Mouse (Mus musculus) heart, embryonic 10.5 days (tissue): ENCODE measurements at regions not wholly inside any gene's neighbourhood (a gene's known extent, or its start where the extent isn't known, plus 50 kb on each side); places are given as distances from the start of the nearest gene placed in this dataset.

Experiments used
- DNase-seq: peaks from one replicate; pipeline ENCODE4 v3.0.0-alpha.2; 2017; ENCODE audit warnings: low spot score
- H3K27ac ChIP-seq: fragments of 300-500 bp; sonication (generic); 2 replicates; pipeline ENCODE4 v1.5.1; 2016; ENCODE audit warnings: mild to moderate bottlenecking
- H3K27me3 ChIP-seq: fragments of 300-500 bp; sonication (generic); 2 replicates; pipeline ENCODE4 v1.6.1; 2016; ENCODE audit warnings: mild to moderate bottlenecking; ENCODE audit not compliant: poor library complexity, insufficient read depth, severe bottlenecking
- H3K36me3 ChIP-seq: fragments of 300-500 bp; sonication (generic); 2 replicates; pipeline ENCODE4 v1.6.1; 2016; ENCODE audit warnings: mild to moderate bottlenecking, moderate library complexity
- H3K4me1 ChIP-seq: fragments of 300-500 bp; sonication (generic); 2 replicates; pipeline ENCODE4 v1.6.1; 2016; ENCODE audit warnings: mild to moderate bottlenecking
- H3K4me3 ChIP-seq: fragments of 300-500 bp; sonication (generic); 2 replicates; pipeline ENCODE4 v1.5.1; 2016; ENCODE audit warnings: mild to moderate bottlenecking, moderate library complexity
- H3K9me3 ChIP-seq: fragments of 300-500 bp; sonication (generic); 2 replicates; pipeline ENCODE4 v1.6.1; 2016; ENCODE audit warnings: mild to moderate bottlenecking, moderate library complexity
- WGBS: fragments of 180-500 bp; shearing (Covaris S2); methylation state at CpG from one replicate; pipeline ENCODE4 v1.1.7; 2016; 5-methylcytosine and 5-hydroxymethylcytosine counted together

- no peak overlapping the region for H3K27ac ChIP-seq
- H3K4me1 ChIP-seq: peaks cover 16% of the 10 kb centered on the region; the same call in 1 of the 2 replicates
- no peaks in the 10 kb centered on the region for H3K27me3 ChIP-seq
- WGBS: 79% methylated on average over 9 of the region's 9 CpGs
- no peak overlapping the region for H3K4me3 ChIP-seq
- H3K36me3 ChIP-seq: no peaks in the 10 kb centered on the region
- no peaks in the 10 kb centered on the region for H3K9me3 ChIP-seq
- no peak for DNase-seq
Observed at GRCm38 (mm10) chr5:74121861-74122630, 53.8 kb upstream of the Usp46 start.

GRCm38 (mm10) chr5:74126015-74126896, 58.0 kb upstream of the Usp46 start:
- H3K4me1 ChIP-seq: peaks cover 16% of the 10 kb centered on the region; the same call in 1 of the 2 replicates
- WGBS: 52% methylated on average over 32 of the region's 32 CpGs
- H3K9me3 ChIP-seq: no peaks in the 10 kb centered on the region
- peak overlapping the region; percentile 54 for H3K4me3 ChIP-seq
- H3K36me3 ChIP-seq: no peaks in the 10 kb centered on the region
- H3K27me3 ChIP-seq: no peaks in the 10 kb centered on the region
- peak overlapping the region; percentile 85 for H3K27ac ChIP-seq
- peak; percentile 95 for DNase-seq

GRCm38 (mm10) chr5:74127518-74127917, 59.3 kb upstream of the Usp46 start:
- Histone ChIP-seq H3K27me3 (no peaks in the 10 kb centered on the region), H3K4me3 (no peak overlapping the region), H3K4me1 (peaks cover 9% of the 10 kb centered on the region; the same call in 1 of the 2 replicates), H3K36me3 (no peaks in the 10 kb centered on the region), H3K9me3 (no peaks in the 10 kb centered on the region), H3K27ac (no peak overlapping the region)
- DNase-seq: no peak
- WGBS: 91% methylated on average over 6 of the region's 6 CpGs

GRCm38 (mm10) chr5:74129636-74130035, 61.4 kb upstream of the Usp46 start:
- Histone ChIP-seq H3K27me3 (no peaks in the 10 kb centered on the region), H3K36me3 (no peaks in the 10 kb centered on the region), H3K9me3 (no peaks in the 10 kb centered on the region), H3K27ac (no peak overlapping the region), H3K4me1 (peaks cover 5% of the 10 kb centered on the region; the same call in 1 of the 2 replicates), H3K4me3 (no peak overlapping the region)
- DNase-seq: no peak

GRCm38 (mm10) chr5:74132671-74133070, 62.4 kb upstream of the Rasl11b start:
- H3K27ac ChIP-seq: no peak overlapping the region
- H3K36me3 ChIP-seq: 0 out of 2 replicates have a peak, but pooled peaks cover 4% of the 10 kb centered on the region
- WGBS: 74% methylated on average over 8 of the region's 8 CpGs
- H3K4me1 ChIP-seq: peaks cover 17% of the 10 kb centered on the region
- DNase-seq: no peak
- H3K27me3 ChIP-seq: no peaks in the 10 kb centered on the region
- no peaks in the 10 kb centered on the region for H3K9me3 ChIP-seq
- no peak overlapping the region for H3K4me3 ChIP-seq

GRCm38 (mm10) chr5:74136377-74136776, 58.7 kb upstream of the Rasl11b start:
- Histone ChIP-seq H3K27me3 (no peaks in the 10 kb centered on the region), H3K4me3 (no peak overlapping the region), H3K9me3 (no peaks in the 10 kb centered on the region), H3K4me1 (peaks cover 28% of the 10 kb centered on the region), H3K27ac (peak overlapping the region; percentile 69; the same call in 1 of the 2 replicates), H3K36me3 (0 out of 2 replicates have a peak, but pooled peaks cover 4% of the 10 kb centered on the region)
- DNase-seq: no peak
- WGBS: 54% methylated on average over 5 of the region's 5 CpGs

- 14% methylated on average over 5 of the region's 5 CpGs for WGBS
- Histone ChIP-seq H3K9me3 (no peaks in the 10 kb centered on the region), H3K36me3 (0 out of 2 replicates have a peak, but pooled peaks cover 4% of the 10 kb centered on the region), H3K27ac (peak overlapping the region; percentile 69), H3K4me3 (no peak overlapping the region), H3K4me1 (peaks cover 28% of the 10 kb centered on the region), H3K27me3 (no peaks in the 10 kb centered on the region)
- DNase-seq: no peak
Observed at GRCm38 (mm10) chr5:74136868-74137439, 58.1 kb upstream of the Rasl11b start.

- H3K4me1 ChIP-seq: peaks cover 47% of the 10 kb centered on the region
- WGBS: 64% methylated on average over 4 of the region's 4 CpGs
- peak overlapping the region; percentile 82 for H3K27ac ChIP-seq
Observed at GRCm38 (mm10) chr5:74143994-74144393, 51.1 kb upstream of the Rasl11b start.

GRCm38 (mm10) chr5:74144765-74145164, 50.3 kb upstream of the Rasl11b start:
- Histone ChIP-seq H3K4me3 (no peak overlapping the region), H3K27me3 (no peaks in the 10 kb centered on the region), H3K27ac (peak overlapping the region; percentile 82; the same call in 1 of the 2 replicates), H3K4me1 (peaks cover 49% of the 10 kb centered on the region), H3K36me3 (no peaks in the 10 kb centered on the region), H3K9me3 (no peaks in the 10 kb centered on the region)
- 54% methylated on average over 5 of the region's 5 CpGs for WGBS
- no peak for DNase-seq

More at GRCm38 (mm10) chr5:74143994-74144393, 51.1 kb upstream of the Rasl11b start:
- H3K36me3 ChIP-seq: no peaks in the 10 kb centered on the region
- H3K4me3 ChIP-seq: no peak overlapping the region
- H3K27me3 ChIP-seq: no peaks in the 10 kb centered on the region
- DNase-seq: no peak
- H3K9me3 ChIP-seq: no peaks in the 10 kb centered on the region
